Mouse (Mus musculus): ENCODE results near the gene Akt3. TPM values are rescaled to one million over a fixed set of nuclear protein-coding genes. Genes with fewer than 3 reads are reported as not detected.

The Akt3 gene
- total RNA-seq, 2 experiments from 2014 or later = 20.5 to 27.5 TPM

DNA sequence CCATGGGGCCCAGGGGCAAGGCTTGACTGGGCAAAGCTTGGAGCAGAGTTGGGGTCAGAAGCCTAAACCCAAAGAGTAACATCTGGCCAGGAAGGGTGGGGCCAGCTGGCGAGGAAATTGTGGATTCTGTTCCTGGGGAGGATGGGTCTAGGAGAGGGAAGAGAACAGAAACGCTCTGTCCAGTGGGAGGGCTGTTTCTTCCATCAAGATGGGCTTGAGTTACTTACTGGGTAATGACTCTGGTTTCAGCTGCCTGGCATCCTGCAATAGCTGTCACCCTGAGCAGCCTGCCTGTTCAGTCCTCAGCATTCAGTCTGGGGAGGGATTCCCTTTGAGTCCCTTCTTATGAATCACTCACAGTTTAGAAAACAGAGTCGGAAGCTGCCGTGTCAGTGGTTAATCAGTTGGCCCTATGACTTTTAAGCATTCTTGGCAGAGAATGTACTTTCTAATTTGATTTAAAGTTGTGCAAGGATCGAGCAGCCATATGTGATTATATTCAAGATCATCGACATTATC, 243.0 kb downstream of the Akt3 start:
- no peak for ATAC-seq (replicated peaks; ENCODE audit: low FRiP score, poor library complexity, severe bottlenecking)

DNA sequence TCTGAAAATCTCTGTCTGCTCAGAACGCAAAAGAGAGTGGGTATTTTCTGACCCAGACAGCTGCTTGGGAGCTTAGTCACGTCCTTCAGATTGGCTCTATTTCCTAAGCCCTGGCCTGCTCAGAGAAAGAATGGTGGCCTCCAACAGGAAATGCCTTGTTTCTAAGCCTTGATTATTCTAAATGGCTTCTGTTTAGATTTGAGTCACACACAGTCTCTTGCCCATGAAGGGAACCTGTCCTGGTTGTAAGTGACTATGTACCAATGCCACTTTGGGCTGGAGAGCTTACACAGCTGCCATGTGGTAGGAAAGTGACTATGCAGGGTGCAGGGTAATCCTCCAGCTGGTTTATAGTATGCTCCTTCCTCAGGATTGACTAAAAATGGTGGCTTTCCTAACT, 243.7 kb downstream of the Akt3 start:
- no peak for ATAC-seq (replicated peaks; ENCODE audit: low FRiP score, poor library complexity, severe bottlenecking)

DNA sequence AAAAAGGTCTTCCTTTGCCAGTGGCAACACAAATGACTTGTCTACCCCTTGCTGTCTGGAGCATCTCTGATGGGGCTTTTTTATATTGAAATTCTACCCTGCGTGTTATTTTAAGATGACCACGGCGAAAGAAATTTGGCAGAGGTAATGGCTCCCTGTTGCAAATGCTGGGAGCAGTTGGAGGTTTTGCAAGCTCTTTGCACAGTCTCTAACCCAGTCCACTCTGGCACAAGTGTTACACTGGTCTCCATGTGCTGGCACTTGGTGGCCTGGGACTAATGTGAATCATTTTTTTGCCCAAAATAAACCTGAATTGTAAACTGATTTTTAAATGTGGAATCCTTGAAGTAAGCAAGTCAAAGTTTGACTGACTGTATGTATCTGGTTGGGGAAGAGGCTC, 244.2 kb downstream of the Akt3 start:
- ATAC-seq (replicated peaks; ENCODE audit: low FRiP score, poor library complexity, severe bottlenecking) = no peak

DNA sequence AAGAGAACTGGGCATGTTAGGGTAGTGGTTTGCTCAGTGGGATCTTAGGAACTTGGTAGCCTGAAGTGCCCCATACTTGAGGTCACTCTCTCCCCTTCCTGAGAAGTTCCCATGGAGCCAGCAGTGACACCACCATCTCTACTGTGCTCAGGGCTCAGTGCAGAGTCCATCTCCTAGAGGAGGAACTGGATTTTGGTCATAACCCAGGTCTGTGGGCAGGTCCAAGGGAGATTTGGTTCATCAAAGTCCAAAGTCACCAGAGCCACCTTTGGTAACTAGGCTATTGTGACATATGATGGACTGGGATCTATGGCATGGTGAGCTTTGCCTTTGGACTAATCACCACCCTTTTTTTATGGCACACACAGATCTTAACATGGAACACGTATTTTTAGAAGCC, 244.7 kb downstream of the Akt3 start:
- ATAC-seq (replicated peaks; ENCODE audit: low FRiP score, poor library complexity, severe bottlenecking) = no peak

DNA sequence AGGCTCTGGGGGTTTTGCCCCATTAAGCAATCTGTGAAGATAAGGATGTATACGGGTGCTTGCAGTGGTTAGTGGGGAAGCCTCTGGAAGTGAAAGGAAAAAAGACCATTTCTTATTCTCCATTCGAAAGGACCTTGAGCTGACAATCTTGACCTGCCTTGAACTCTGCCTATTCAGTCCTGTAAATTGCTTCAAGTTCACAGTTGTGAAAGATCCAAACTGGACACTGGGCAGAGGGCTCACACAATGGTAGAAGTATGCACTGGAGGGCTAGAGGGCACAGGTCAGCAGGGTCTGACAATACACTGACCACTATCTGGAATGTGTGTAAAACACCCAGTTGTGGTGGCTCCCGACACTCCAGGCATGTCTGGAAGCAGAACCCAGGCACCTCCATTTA, 245.2 kb downstream of the Akt3 start:
- ATAC-seq (replicated peaks; ENCODE audit: low FRiP score, poor library complexity, severe bottlenecking) = no peak

DNA sequence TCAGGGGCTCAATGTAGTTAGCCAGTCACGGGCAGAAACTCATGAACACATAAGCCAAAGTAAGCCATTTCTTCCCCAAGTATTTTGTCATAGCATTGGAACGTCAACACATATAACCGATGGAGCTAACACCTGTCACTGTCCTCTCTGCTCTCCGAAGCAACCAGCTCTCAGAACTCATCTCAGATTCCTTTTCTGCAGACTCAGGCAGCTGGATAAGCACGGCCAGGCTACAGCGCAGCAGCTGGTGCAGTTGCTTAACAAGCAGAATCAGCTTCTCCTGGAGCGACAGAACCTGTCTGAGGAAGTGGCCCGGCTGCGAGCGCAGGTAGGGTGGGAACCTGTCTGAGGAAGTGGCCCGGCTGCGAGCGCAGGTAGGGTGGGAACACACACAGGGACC, 246.3 kb downstream of the Akt3 start:
- ATAC-seq (replicated peaks; ENCODE audit: low FRiP score, poor library complexity, severe bottlenecking) = no peak

DNA sequence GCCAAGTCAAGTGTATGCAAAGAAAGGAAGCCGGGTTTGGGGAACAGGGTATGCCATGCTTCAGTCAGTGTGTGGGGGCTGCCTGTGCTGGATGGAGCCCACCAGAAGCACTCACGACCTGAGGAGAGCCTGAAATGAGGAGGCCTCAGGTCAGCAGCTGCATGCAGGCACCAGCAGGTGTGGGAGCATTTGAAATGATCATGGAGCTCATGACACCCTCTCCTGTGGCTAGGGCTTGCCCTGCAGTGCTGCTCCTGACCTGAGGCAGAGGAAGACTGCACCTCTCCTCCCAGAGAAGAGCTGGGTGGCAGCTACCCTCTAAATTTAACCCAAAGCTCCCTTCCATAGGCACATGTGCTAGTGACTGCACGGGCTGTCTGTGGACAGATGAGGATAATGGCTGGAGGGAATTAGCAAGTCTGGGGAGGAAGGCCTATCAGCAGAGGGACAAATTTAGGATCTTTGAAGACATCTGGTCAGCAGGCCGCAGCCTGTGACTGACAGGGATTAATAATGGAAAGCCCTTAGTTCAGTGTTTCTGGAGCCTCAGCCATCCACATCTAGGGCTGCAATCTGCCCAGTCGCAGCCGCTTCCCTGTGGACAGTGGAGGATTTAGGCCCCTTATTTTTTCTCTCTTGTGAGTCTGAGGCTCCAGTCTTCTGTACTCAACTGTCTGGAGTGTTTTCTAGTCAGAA, 247.2 kb downstream of the Akt3 start:
- no peak for ATAC-seq (replicated peaks; ENCODE audit: low FRiP score, poor library complexity, severe bottlenecking)

DNA sequence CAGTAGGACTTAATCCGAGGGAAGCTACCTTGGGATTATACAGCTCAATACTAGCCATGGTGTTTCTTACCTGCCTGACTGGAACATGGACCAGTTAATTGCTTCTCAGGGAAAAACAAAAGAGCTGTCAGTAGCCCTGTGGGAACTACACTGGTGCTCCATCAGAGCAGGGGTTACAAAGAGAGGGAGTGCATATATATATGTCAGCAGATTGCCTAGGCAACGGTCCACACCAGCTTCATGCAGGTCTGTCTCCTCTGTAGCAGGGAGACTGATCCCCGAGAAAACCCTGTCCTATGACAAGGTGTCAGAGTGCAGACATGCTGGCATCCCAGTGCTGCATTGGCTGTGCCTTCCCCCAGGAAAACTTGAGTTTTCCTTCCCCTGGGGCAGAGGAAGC, 248.0 kb downstream of the Akt3 start:
- ATAC-seq (replicated peaks; ENCODE audit: low FRiP score, poor library complexity, severe bottlenecking) = no peak

DNA sequence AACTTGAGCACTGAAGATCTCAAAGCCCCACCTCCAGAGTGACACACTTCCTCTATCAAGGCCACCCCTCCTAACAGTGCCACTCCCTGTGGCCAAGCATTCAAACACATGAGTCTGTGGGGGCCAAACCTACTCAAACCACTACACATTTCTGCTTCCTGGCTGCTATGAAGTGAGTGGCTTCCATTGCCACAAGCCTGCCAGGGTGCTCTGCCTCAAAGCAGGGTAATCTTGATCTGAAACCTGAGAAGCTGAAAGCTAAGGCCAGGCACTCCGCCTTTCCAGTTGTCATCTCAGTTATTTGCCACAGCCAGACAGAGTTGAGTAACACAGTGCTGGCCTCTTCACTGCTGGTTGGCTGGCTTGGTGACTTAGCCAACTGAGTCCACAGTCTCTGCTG, 249.2 kb downstream of the Akt3 start:
- no peak for ATAC-seq (replicated peaks; ENCODE audit: low FRiP score, poor library complexity, severe bottlenecking)

DNA sequence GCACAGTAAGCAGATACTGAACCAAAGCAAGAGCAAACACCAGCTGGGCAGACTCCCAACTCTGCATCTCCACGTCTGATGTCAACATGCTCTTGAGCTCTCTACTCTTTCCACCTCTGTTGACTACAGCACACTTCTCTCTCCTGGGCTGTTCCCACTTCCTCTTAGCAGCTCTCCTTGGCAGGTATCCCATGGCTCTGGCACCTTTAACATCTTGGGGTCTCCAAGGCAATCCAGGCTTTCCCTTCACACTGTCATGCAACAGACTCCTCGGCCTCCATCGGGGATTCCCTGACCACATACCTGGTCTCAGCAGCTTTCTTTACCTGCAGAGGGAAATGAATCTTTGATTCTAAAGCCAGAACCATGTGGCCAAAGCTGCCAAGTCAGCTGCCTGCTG, 250.6 kb downstream of the Akt3 start:
- ATAC-seq (replicated peaks; ENCODE audit: low FRiP score, poor library complexity, severe bottlenecking) = no peak

DNA sequence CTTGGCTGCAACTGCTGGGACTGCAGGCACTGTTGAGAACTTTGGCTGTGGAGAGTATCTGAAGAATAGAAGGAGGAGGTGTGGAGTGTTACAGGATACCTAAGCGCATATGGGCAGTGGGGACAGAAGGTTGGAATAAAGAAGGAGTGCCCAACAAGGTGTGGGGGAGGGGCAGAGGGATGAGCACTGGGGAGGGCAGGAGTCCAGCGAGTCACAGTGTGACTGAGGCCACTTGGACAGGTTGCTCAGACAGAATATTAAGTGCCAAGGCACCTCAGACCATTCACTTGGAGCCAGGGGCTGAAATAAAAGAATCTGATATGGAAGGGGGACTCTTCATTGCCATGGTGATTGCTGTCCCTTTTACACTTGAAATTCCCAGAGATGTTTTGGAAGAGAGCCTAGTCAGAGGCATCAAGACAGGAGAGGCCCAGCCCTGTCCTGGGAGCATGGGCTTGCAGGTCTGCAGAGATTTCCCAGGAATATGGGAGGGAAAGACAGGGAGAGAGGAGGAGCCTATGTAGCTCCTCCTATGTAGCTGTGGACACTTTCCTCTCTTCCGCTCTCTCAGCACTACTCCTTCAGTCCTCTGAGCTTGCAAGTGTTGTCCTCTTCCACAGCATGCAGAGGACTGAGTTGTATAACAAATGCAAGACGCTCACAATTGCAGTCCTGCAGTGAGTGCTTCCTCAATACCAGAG, 253.8 kb downstream of the Akt3 start:
- no peak for ATAC-seq (replicated peaks; ENCODE audit: low FRiP score, poor library complexity, severe bottlenecking)

DNA sequence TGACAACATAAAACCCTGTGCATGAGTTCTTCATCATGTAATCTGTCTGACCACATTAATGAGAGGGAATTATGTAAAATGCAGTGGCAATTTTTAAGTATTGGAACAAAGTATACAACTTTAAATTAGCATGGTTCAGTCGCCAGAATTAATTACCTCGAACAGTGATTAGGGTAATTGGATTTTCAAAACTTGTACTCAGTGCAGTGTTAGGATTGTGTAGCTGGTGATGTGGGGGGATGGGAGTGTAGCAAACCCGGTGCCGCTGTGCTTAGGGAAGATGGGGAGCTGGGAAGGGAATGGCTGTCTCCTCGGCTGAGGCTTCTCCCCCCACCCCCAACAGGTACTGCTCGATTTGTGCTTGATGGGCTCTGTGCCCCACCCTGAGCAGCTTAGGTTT, 255.1 kb downstream of the Akt3 start:
- no peak for ATAC-seq (replicated peaks; ENCODE audit: low FRiP score, poor library complexity, severe bottlenecking)

DNA sequence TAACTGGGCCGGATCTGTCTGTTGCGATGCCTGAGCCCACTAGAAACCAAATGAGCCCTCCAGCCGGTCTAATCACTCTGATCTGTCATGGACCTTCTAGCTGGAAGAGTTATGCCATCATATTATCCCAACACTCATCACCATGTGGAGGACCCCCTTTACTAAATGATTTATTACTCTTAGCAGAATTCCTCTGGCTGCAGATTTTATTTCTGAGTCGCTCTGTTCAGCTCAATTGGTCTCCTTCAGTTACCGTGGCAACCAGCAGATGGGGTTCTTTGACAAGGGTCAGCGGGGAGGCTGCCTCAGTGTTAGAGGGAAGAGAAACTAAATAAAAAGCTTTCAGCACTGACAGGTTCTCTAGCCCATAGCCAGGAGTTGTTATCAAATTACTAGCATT, 259.0 kb downstream of the Akt3 start:
- ATAC-seq (replicated peaks; ENCODE audit: low FRiP score, poor library complexity, severe bottlenecking) = no peak

DNA sequence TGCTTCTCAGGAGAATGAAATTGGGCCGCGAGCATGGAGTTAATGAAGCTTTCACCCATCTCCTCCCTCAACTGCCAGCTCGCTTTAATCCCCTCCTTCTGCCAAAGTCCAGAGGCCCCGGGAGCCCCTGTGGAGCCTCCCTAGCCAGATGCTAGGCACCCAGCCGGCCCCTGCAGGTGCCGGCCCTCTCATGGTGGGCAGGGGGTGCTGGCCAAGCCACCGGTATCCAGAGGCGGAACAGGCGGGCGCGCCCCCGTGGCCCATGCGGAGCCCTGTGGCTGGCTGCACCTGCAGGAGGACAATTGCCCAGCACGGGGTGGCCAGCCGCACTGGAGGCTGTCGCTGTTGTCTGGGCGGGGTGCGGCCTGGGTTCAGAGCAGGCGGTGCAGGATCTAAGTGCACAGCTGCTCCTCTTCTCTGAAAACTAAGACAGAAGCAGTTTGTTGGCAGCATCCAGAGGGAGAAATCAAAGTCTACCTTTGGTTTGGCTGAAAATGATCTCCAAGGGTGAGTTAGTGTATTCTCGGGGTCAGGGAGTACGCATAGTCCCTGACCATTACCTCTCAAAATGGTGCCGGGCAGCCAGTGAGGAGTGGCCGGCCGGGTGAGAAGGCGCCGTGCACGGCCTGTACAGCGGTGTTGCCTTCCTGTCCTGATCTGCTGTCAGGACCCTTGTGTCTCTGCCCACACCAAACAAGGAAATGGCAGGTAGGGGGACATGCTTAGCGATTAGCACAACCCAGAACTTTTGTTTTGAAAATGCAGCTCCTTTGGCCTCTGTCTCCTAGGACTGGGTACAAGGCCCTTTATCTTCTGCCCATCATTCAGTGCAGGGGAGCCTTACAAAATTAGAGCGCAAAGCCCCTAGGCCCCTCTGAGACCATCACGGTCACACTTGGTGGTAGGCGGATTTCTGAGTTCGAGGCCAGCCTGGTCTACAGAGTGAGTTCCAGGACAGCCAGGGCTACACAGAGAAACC, 260.0 kb downstream of the Akt3 start:
- ATAC-seq (replicated peaks; ENCODE audit: low FRiP score, poor library complexity, severe bottlenecking) = no peak

DNA sequence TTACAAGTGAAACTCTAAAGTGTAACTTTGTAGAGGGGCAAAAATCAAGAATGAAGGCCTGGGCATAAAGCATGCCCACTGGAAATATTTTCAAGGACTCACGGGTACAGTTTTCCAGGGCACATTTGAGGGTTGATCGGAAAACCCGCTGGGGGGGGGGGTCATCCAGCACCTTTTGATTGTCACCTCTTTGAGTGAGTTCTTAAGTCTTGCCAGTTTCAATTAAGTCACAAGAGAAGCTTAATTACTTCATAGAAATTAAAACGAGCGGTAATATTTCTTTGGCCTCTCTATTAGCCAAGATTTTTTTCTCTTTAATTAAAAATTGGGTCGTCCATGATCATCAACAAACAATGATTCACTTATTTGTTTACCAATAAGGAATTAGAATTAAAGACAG, 260.7 kb downstream of the Akt3 start:
- no peak for ATAC-seq (replicated peaks; ENCODE audit: low FRiP score, poor library complexity, severe bottlenecking)

DNA sequence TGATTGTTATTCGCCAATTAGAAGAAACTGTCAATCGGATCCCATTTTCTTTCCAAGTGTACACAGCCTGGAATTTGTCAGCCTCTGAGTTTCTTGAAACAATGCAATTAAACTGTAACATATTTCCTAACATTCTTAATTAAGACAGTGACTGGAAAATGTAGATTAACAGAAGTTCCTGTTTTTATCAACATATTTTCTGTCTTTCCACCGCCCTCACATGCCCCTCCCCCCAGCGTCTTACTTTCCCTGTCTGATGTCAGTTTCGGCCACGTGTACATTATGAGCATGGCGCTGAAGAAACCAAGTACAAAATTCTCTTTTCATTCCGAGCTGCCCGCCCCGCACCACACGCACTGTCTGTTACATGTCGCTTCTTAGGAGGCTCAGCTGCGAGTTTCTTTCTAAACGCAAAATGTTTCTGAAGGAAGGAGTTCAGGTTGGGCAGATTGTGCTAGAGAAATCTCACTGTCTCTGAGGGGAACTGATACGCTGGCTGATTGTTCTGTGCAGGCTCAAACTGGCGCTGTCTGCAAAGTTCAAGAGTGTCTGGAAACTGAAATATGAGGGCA, 261.3 kb downstream of the Akt3 start:
- no peak for ATAC-seq (replicated peaks; ENCODE audit: low FRiP score, poor library complexity, severe bottlenecking)

DNA sequence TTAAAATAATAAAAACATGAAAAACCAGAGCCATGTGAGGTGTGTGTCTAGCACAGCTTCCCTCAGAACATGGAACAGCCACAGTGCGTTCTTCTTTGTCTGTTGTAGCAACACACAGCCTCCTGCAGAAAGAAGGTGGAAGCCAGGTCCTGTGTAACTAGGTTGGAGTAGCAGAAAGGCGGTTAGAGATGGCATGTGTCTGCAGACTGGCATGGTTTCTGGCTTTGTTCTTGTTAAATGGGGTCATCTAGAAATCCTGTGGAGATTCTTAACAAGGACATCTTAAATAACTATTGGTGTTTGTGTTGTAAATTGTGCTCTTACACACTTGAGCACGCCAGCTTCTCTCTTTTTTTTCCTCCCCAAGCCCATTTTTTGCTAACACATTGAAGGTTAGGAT, 261.8 kb downstream of the Akt3 start:
- no peak for ATAC-seq (replicated peaks; ENCODE audit: low FRiP score, poor library complexity, severe bottlenecking)

DNA sequence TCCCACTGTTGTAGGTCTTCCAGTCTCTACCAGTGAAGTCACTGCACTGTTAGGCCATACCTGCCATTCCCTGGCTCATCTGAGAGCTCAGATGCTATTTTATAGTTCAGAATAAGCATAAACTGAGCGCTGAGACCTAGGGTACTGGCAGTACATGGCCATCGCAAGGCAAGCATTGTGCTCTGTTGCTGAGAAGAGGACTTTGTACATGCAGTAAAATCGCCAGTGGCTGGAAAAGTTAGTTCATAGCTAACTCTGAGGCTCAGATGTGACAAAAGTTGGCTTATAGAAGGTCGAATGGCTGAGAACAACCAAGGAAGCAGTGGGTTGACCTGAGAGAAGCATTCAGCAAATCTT, 262.6 kb downstream of the Akt3 start:
- no peak for ATAC-seq (replicated peaks; ENCODE audit: low FRiP score, poor library complexity, severe bottlenecking)

DNA sequence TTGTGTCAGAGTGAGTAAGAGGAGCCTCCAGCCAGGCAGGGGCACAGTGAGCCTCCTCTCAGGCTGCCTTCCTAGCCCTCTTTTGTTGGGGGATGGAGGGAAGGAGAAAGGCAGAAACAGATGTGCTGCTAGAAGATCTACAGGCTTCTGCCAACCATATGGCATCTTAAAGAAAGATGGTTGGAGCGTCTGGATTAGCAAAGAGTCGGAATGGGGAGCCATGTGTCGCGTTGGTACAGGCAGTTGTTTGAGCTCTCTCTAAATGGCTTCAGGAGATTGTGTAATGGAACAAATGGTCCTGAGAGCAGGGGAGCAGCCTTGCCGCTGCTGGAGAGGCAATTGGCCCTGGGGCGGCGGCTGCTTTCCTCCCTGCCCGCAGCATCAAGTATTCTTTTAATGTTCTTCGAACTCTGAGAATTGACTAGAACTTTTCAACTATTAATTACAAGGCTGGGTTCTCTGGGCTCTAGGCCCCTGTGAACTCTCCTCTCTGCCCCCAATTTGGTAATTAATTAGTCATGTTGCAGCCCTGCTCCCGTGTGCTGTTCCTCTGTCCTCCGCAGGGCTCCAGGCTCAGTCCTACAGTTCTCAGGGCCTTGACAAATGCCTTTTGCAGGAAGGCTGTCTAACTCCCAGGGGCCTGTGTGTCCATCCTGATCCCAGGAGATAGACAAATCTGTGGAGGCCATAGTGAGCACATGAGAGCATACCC, 263.1 kb downstream of the Akt3 start:
- ATAC-seq (replicated peaks; ENCODE audit: low FRiP score, poor library complexity, severe bottlenecking) = no peak

DNA sequence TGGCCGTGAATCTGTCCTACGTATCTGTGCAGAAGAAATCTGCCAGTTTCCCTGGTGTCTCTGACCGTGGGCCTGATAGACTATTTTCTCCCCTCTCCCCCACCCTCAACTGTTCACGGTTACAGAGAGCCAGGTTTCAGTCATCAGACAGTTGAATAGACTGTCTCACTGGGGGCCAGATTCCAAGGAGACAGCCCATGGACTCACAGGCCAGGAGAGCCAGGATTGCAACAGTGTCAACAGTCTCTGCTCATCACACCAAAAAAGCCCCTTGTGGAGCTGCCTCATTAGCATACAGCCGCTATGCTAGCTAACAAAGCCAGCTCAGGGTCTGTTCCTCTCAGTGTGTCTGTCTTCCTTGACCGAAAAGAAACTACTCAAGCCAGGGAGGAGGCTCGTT, 263.9 kb downstream of the Akt3 start:
- ATAC-seq (replicated peaks; ENCODE audit: low FRiP score, poor library complexity, severe bottlenecking) = no peak

Measured in erythroid progenitor cell, adult 5-6 weeks (primary cell).